Mouse (Mus musculus) G1E (cell line): ENCODE measurements at regions not wholly inside any gene's neighbourhood (a gene's known extent, or its start where the extent isn't known, plus 50 kb on each side); places are given as distances from the start of the nearest gene placed in this dataset.
"Not testable (repeated sequence)": the region's sequence is repeated elsewhere in the genome, so short reads cannot be mapped to it uniquely, and the experiment has no call there.

ENCODE experiments used
- ATAC-seq: 2 replicates; pipeline ENCODE4 v1.8.0; 2016; ENCODE audit warnings: mild to moderate bottlenecking; ENCODE audit not compliant: insufficient number of reproducible peaks, poor library complexity, low FRiP score, severe bottlenecking; ENCODE audit errors: extremely low read depth
- DNase-seq: peaks from one replicate; pipeline ENCODE4 v3.0.0; 2012; ENCODE audit warnings: low spot score
- H3K27me3 ChIP-seq: 2 replicates; pipeline ENCODE4 v1.6.1; 2012; ENCODE audit warnings: mild to moderate bottlenecking, low read length, inconsistent platforms; ENCODE audit not compliant: insufficient read depth
- H3K36me3 ChIP-seq: replicated peaks from 2 replicates; pipeline ENCODE3; 2012; ENCODE audit warnings: mild to moderate bottlenecking, inconsistent platforms
- H3K4me1 ChIP-seq: 2 replicates; pipeline ENCODE4 v1.6.1; 2012; ENCODE audit warnings: low read depth, low read length, inconsistent platforms, mixed read lengths; ENCODE audit not compliant: insufficient read depth
- H3K4me3 ChIP-seq: 2 replicates; pipeline ENCODE4 v1.5.1; 2012; ENCODE audit warnings: low read depth, mild to moderate bottlenecking, inconsistent platforms, low read length, moderate library complexity, mixed read lengths
- H3K9me3 ChIP-seq: replicated peaks from 2 replicates; pipeline ENCODE4 v1.6.1; 2012; ENCODE audit warnings: inconsistent platforms
- CTCF ChIP-seq: IDR thresholded peaks from 2 replicates; pipeline ENCODE4 v1.5.1; 2012; ENCODE audit warnings: low read depth, low read length, inconsistent platforms, mixed read lengths
- GATA1 ChIP-seq: IDR thresholded peaks from 2 replicates; pipeline ENCODE4 v1.6.1; 2012; ENCODE audit warnings: borderline replicate concordance, low read length, inconsistent platforms, mixed read lengths
- GATA2 ChIP-seq: IDR thresholded peaks from 2 replicates; pipeline ENCODE4 v1.6.1; 2012; ENCODE audit warnings: low read depth, low read length, inconsistent platforms, borderline replicate concordance
- POLR2AphosphoS5 ChIP-seq: IDR thresholded peaks from 2 replicates; pipeline ENCODE4 v1.6.1; 2012; ENCODE audit warnings: low read depth, low read length, inconsistent platforms; ENCODE audit not compliant: insufficient replicate concordance
- TAL1 ChIP-seq: conservative IDR thresholded peaks from 2 replicates; pipeline ENCODE4 v1.6.1; 2012; ENCODE audit warnings: low read depth, low read length, inconsistent platforms, mixed read lengths

DNA sequence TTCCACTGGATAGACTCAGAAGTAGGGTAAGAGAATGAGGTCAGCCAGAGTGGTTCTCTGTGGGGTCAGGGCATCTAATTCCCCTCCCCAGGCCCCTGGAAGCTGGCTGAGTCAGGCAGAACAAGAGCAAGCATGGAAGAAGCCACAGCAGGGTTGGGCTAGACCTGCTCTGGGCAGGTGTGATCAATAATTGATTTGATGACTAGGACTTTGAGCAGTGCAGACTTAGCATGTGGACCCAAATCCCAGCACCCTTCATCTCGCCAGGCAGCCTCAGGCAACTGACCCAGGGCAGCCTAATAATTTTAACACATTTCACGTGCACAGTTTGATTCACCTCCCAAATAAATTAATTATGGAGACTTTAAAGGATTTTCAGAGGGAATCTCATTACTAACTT lies 67.2 kb downstream of the Qdpr start:
- no peaks in the 10 kb centered on the region for H3K4me1 ChIP-seq
- no peak for TF ChIP-seq TAL1
- TF ChIP-seq POLR2AphosphoS5 = no peak
- no peak for TF ChIP-seq GATA1
- no peak for TF ChIP-seq GATA2
- TF ChIP-seq CTCF = no peak
- no peaks in the 10 kb centered on the region for H3K9me3 ChIP-seq
- no peak overlapping the region for H3K4me3 ChIP-seq
- peaks cover 11% of the 10 kb centered on the region; the same call in 1 of the 2 replicates for H3K27me3 ChIP-seq
- H3K36me3 ChIP-seq = no peaks in the 10 kb centered on the region
- DNase-seq (no peak), ATAC-seq (no peak)

DNA sequence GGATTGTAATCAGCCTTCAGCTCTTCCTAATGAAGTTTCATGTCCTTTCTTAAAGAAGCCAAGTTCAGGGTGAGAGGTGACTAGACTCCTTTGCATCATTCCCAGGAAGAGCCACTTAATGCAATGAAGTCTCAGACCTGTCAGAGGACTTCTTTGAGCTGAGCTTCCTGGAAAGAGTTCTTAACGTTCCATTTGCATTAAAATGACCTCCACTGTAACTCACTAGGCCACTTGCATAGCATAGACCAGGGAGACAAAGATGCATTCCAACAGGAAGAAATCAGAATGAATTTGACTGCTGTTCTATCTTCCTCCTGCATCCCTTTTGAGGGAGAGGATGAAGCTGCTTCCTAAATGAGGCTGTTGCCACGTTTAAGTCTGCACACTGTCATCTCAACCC lies 71.5 kb downstream of the Qdpr start:
- H3K4me1 ChIP-seq = no peaks in the 10 kb centered on the region
- H3K36me3 ChIP-seq = no peaks in the 10 kb centered on the region
- no peak for TF ChIP-seq CTCF
- no peak for TF ChIP-seq POLR2AphosphoS5
- TF ChIP-seq GATA2 = no peak
- no peak for TF ChIP-seq TAL1
- no peak for TF ChIP-seq GATA1
- H3K27me3 ChIP-seq = peaks cover 11% of the 10 kb centered on the region; the same call in 1 of the 2 replicates
- no peaks in the 10 kb centered on the region for H3K9me3 ChIP-seq
- DNase-seq (no peak), ATAC-seq (no peak)
- no peak overlapping the region for H3K4me3 ChIP-seq

DNA sequence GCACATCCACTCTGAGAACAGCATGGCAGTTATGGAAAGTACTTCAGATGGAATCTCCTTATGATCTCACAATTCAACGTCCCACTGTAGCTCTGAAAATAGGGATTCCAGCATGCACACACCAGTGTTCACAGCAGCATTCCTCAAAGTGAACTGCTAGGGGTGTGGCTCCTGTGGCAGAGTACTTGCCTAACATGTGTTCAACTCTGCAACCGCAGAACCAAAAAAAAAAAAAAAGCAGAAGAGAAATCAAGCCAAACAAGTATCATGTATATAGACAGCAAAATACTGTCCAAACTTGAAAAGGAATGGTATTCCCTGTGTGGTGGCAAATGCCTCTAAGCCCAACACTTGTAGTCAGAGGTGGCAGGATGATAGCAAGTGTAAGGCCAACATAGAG lies 77.0 kb downstream of the Qdpr start:
- no peaks in the 10 kb centered on the region for H3K36me3 ChIP-seq
- H3K4me3 ChIP-seq = no peak overlapping the region
- TF ChIP-seq TAL1 (no peak), POLR2AphosphoS5 (no peak), GATA1 (no peak), CTCF (no peak), GATA2 (no peak)
- ATAC-seq (no peak), DNase-seq (no peak)
- no peaks in the 10 kb centered on the region for H3K27me3 ChIP-seq
- no peaks in the 10 kb centered on the region for H3K4me1 ChIP-seq
- no peaks in the 10 kb centered on the region for H3K9me3 ChIP-seq

DNA sequence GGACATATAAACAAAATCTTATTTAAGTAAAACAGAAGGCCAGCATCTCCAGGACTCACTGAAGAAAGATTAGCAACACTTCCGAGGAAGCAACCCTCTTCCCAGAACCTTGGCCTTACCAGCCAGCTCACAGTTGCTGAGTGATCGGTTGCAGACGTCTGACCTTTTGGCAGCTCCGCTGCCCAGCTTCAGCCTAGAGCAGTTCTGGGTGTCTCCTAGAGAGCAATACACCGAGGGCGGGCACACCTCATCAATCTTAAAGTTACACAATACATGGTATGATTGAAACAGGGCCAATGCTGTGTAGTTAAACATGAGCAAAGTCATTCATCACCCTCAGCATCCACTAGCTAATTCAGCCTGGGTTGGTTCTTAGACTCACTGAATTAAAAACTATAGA lies 81.6 kb downstream of the Qdpr start:
- Histone ChIP-seq H3K9me3 (no peaks in the 10 kb centered on the region), H3K36me3 (no peaks in the 10 kb centered on the region), H3K4me1 (no peaks in the 10 kb centered on the region), H3K4me3 (no peak overlapping the region), H3K27me3 (no peaks in the 10 kb centered on the region)
- no peak for ATAC-seq
- no peak for DNase-seq
- TF ChIP-seq POLR2AphosphoS5 = no peak
- TF ChIP-seq GATA2 = no peak
- TF ChIP-seq TAL1 = no peak
- no peak for TF ChIP-seq GATA1
- no peak for TF ChIP-seq CTCF

DNA sequence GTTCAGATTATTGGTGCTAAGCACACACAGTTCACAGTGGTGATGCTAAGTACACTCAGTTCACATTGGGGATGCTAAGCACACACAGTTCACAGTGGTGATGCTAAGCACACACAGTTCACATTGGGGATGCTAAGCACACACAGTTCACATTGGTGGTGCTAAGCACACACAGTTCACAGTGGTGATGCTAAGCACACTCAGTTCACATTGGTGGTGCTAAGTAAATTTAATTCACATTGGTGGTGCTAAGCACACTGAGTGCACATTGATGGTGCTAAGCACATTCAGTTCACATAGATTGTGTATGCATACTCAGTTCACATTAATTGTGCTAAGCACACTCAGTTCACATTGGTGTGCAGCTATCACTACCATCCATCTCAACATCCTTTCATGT lies 89.8 kb downstream of the Qdpr start:
- H3K4me3 ChIP-seq = no peak overlapping the region
- ATAC-seq (no peak), DNase-seq (no peak)

DNA sequence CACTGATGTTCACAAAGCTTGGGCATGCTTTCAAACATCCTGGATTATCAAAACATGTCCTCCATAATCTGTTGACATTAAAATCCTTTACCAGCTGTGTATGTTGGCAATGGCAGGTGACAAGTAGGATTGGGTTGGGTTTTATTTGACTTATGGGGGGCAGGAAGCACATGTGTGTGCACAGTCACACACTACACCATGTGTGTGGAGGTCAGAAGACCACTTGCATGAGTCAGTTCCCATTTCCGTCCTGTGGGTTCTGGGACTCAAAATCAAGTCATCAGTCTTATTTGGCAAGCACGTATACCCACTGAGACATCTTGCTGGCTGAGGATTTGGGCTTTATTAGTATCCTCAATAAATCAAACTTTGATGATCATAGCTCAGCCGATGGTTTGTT lies 109.6 kb downstream of the Qdpr start:
- no peak for ATAC-seq

More for the DNA sequence above, 89.8 kb downstream of the Qdpr start:
- no peak for TF ChIP-seq GATA1
- no peak for TF ChIP-seq GATA2
- TF ChIP-seq POLR2AphosphoS5 = no peak
- no peak for TF ChIP-seq CTCF
- no peak for TF ChIP-seq TAL1
- Histone ChIP-seq H3K9me3 (no peaks in the 10 kb centered on the region), H3K36me3 (no peaks in the 10 kb centered on the region), H3K4me1 (no peaks in the 10 kb centered on the region), H3K27me3 (no peaks in the 10 kb centered on the region; the same call in 1 of the 2 replicates)

DNA sequence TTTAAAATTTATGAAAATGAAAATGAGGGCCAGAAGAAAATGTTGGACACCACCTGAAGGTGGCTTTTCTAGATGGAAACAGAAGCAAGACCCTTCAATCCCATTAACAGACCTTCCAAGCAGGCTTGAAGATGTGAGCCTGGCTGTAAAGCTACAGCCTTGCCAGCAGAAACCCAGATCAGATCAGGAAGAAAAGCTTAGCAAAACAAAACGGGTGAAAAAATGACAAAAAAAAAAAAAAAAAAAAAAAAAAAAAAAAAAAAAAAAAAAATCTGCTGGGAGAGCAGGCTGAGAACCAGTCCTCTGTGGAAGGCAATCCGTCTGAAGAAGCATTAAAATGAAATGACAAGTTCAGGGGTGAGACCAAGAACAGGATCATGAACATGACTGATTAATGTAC lies 113.2 kb downstream of the Qdpr start:
- ATAC-seq = no peak
- no peak for DNase-seq
- H3K36me3 ChIP-seq = no peaks in the 10 kb centered on the region
- H3K4me3 ChIP-seq = no peak overlapping the region
- no peaks in the 10 kb centered on the region for H3K9me3 ChIP-seq
- H3K4me1 ChIP-seq = no peaks in the 10 kb centered on the region
- no peaks in the 10 kb centered on the region for H3K27me3 ChIP-seq
- TF ChIP-seq TAL1 (no peak), GATA2 (no peak), GATA1 (no peak), CTCF (no peak), POLR2AphosphoS5 (no peak)

More for the DNA sequence above, 109.6 kb downstream of the Qdpr start:
- H3K27me3 ChIP-seq = no peaks in the 10 kb centered on the region
- no peaks in the 10 kb centered on the region for H3K4me1 ChIP-seq
- H3K36me3 ChIP-seq = no peaks in the 10 kb centered on the region
- no peak for TF ChIP-seq GATA2
- no peak for TF ChIP-seq TAL1
- TF ChIP-seq GATA1 = no peak
- TF ChIP-seq POLR2AphosphoS5 = no peak
- no peak for TF ChIP-seq CTCF
- H3K4me3 ChIP-seq = no peak overlapping the region
- DNase-seq = no peak
- H3K9me3 ChIP-seq = no peaks in the 10 kb centered on the region

DNA sequence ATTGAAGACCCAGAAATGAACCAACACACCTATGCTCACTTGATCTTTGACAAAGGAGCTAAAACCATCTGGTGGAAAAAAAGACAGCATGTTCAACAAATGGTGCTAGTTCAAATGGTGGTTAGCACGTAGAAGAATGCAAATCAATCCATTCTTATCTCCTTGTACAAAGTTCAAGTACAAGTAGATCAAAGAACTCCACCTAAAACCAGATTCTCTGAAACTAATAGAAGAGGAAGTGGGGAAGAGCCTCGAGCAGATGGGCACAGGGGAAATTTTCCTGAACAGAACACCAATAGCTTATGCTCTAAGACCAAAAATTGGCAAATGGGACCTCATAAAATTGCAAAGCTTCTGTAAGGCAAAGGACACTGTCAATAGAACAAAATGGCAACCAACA lies 125.6 kb downstream of the Qdpr start:
- not testable (repeated sequence) for DNase-seq, H3K27me3 ChIP-seq, ATAC-seq, H3K9me3 ChIP-seq, H3K4me3 ChIP-seq, H3K4me1 ChIP-seq, H3K36me3 ChIP-seq
